Mouse (Mus musculus) adrenal gland, adult (tissue): ENCODE measurements at regions not wholly inside any gene's neighbourhood (a gene's known extent, or its start where the extent isn't known, plus 50 kb on each side); places are given as distances from the start of the nearest gene placed in this dataset.

Experiments used
- DNase-seq, 2 experiments: peaks; one replicate each; pipeline ENCODE4 v3.0.0; 2022 to 2023; ENCODE audit warnings: low spot score in 1 of 2; ENCODE audit not compliant: inconsistent age in 2 of 2

DNA sequence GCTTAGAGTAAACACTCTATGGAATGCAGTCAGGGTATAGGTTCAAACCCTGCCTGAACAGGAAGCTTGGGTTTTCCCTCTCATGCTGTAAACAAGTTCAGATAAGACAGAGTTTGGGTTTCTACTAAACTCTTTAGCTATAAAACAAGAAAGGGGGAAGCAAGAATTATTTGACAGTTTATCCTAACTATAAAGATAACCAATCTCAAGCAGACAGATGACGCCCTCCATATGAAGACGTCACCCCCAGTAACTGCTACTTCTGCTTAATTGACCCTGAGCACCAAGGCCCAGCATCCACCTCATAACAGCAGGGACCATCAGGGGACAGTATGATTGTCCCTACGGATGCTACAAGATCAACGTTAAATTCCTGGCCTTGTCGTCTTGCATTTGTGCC lies 588.4 kb downstream of the Efna5 start:
- no peak for DNase-seq

DNA sequence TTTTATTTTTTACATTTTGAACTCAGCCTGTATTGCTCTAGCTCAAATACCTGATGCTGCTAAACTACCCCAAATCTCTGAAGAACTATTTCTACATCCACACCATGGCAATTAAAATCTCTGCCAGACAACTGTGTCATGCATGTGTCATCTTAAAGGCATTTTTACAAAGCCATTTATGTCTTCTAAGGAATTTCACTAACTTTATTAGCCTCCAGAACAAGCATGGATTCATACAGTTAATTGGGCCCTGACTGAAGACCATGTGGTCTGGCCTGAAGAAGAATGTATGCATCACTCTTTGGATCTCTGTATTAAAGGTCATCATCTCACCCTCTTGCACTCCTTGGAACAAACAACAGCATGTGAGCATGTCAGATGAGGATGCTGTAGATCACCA lies 593.5 kb downstream of the Efna5 start:
- no peak for DNase-seq

DNA sequence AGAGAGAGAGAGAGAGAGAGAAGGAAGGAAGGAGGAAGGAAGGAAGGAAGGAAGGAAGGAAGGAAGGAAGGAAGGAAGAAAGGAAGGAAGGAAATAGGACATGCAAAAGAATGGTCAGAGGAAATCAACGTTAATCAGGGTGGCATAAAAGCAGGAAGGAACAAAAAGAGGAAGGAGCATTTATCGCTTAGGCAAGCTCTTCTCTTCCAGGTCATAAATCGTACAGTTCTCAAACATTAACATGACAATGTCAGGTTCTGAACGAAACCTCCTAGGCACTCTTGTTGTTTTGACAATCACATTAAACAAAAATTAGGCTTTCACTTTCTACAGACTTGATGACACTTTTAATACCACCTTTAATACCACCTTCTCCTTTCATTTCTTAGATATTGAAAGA lies 594.0 kb downstream of the Efna5 start:
- no peak for DNase-seq

DNA sequence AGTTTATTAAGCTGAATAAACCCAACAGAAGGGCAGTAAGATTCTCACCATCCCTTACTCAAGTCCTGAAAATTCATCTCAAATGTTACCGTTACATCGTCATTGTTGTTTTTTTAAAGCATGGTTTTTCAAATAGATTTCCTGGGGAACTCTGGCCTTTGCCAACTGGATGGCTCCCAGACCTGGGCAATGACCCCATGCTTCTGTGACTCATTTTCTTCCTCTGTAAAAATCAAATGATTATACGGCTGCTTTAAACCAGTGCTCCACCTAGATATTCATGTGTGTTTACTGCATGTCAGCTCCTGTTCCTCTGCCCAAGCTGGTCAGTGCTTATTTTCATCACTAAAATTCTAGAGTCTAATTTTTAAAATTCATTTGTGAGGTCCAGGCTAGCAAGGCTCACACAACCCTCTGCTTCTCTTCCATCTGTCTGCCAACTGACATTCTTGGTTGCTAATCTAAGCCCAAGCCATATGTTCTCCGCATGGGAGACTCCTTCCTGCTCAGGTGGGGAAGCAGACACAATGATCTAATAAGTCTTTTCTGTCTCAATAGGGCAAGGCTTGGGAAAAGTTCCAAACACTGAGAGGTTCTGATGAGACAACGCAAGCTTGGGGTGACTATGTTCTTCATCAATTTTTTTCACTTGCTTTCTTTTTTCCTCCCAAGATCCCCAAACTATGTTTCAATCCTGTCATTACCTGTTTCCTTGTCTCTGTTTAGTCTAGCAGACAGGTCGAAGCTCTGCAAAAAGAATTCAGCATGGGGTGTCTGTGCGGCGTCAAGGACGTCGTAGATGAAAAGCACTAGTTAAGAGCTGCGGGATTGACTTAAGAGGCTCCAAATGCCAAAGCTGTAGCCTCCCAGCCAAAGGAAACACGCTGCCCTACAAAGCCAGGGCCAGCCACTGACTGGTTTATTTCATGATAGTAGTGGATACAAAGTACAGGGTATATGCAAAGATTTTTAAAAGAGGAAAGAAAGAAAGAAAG lies 594.7 kb downstream of the Efna5 start:
- DNase-seq: no peak

- DNase-seq: no peak
Observed at GRCm38 (mm10) chr17:62280201-62280600, 600.9 kb downstream of the Efna5 start.

GRCm38 (mm10) chr17:62271399-62271798 lies 609.7 kb downstream of the Efna5 start:
- no peak for DNase-seq

DNA sequence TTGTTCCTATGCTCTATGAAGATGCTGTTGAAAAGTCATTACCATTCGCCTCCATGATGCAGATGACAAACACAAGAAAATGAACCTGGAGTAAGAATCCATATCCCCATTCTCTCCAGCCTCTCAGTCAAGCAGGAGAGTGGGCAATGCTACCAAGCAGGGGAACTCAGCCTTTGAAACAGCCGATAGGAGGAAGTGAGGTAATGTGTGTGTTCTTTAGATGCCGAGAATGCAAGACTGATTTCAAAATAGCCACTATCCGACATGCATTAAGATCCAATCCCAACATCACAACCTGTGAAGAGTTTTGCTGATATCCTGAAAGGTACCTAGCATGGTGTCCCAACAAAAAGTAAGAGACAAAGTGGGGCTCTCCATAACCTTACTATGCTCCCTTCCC lies 611.8 kb downstream of the Efna5 start:
- no peak for DNase-seq

DNA sequence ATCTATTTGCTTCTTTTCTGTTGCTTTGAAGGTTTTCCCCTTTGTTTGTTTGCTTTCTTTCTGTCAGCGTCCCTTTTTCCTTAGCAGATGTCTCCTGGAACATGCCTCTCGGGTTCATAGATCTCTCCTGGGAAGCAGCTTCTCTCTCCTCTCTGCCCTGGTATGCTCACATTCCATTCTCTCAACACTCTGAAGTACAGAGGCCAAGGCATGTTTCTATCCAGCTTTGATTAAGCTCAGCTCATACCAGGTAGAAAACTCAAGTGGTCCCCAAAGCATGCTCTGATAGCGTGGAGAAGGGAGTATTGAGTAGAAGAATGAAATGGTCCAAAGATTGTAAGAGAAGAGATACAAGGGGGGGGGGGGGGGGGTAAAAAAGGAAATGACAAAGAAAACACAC lies 627.7 kb downstream of the Efna5 start:
- no peak for DNase-seq

DNA sequence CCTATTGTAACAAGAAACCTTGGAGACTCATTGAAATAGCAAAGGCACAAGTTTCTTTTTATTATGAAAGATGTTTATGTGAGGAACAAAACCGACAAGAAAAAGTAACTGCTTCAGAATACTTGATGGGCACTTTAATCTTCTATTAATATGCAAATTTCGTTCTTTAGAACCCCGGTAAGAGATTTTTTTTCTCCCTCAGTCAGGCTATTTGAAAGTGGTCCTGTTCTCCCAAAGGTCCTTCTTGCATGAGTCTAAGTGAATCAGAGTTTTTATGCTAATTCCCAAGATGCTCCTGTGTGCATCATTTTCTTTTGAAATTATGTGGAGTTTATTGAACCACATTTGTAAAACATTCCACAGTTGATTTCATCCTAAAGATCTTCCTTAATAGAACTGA lies 633.1 kb downstream of the Efna5 start:
- DNase-seq: no peak

DNA sequence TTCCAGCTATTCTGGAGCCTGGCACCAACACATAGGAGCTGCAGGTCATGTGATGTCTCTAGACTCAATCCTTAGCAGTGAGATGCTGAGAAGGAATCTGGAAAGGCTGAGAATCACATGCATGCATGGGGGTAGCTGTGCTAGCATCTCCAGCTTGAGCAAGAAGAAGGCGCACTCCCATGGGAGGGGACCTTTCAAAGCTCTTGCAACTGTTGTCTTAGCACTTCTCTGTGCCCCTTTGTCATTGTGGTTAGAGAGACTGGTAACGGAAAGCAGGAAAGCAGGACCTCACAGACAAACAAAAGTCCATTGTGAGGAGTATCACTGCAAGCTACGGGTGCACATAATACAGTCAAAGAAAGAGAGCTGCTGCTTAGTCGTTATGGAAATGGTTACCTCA lies 634.5 kb downstream of the Efna5 start:
- DNase-seq: no peak

- DNase-seq: no peak
Observed at GRCm38 (mm10) chr17:62230939-62231338, 650.2 kb downstream of the Efna5 start.

GRCm38 (mm10) chr17:62210441-62211025 lies 670.6 kb downstream of the Efna5 start:
- no peak for DNase-seq

- no peak for DNase-seq
Observed at GRCm38 (mm10) chr17:62202658-62203057, 678.5 kb downstream of the Efna5 start.

- no peak for DNase-seq
Observed at GRCm38 (mm10) chr17:62200491-62200890, 680.6 kb downstream of the Efna5 start.

GRCm38 (mm10) chr17:62199559-62199958 lies 681.6 kb downstream of the Efna5 start:
- no peak for DNase-seq

GRCm38 (mm10) chr17:62178612-62179210 lies 702.4 kb downstream of the Efna5 start:
- DNase-seq: no peak

DNA sequence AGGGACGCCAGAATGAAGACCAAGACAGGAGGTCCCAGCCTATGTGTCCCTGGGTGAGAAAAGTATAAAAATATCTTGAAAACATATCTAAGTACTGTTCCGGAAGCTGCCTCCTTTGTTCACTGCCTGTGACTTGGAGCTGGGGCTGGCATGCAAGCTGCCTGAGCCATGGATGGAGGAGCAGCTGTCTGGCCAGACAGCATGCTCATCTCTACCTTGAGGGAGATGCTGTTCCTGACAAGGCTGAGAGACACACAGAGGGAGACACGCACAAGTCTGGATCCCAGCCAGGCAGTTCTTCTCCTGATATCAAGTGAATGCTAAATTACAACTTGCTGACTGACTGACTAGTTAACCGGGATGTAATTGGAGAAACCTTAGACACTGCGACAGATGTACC lies 704.8 kb downstream of the Efna5 start:
- DNase-seq: no peak

- DNase-seq: no peak
Observed at GRCm38 (mm10) chr17:62172305-62172704, 708.8 kb downstream of the Efna5 start.

GRCm38 (mm10) chr17:62171532-62171931 lies 709.6 kb downstream of the Efna5 start:
- no peak for DNase-seq

DNA sequence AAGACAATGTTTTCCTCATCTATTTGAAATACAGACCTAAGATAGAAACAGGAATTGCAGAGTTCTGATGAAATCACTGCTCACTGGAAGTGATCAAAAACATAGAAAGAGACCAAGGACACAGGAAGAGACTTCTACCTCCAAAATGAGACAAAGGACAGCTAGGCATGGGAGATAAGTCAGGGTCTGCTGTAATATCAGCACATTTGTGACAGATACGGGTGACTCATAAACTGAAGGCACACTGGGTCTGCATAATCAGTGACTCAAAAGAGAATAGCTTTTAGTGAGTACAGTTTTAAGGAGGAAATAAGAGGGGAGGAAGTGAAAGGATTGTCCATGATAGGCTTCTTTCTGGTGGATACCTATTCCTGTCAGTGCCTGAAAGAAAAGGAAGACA lies 719.7 kb downstream of the Efna5 start:
- DNase-seq: peak in 1 of 2 experiments; percentile 28

DNA sequence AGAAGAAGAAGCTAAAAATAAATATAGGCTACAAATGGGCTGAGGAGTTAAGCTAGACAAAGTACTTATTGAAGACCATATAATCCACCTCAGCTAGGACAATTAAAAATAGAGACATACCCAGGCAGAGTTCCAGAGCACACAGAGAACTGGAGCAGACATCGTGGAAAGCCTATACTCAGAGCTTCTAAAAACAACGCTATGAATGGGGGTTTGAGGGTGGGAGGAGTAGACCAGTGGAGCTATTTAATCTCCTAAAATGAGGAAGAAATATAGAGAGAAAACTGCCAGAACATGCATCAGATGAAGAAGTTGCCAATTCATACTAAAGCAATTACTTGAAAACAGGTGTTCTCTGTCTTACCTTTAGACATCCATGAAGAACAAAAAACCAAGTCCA lies 720.8 kb downstream of the Efna5 start:
- no peak for DNase-seq

- DNase-seq: no peak
Observed at GRCm38 (mm10) chr17:62135050-62135449, 746.1 kb downstream of the Efna5 start.
